Comparison of ENCODE assay signal across 10 mouse cellular contexts in genomic region chr19:14124986-14125385, GRCm38 (mm10).
"Had no signal": no experiment of that assay in that cellular context is flagged by ENCODE, and none has a peak within 500 bp of the region (broad histone marks: within the 10 kb centered on the region; RNA-seq: fewer than 3 reads in every experiment).

No protein-coding gene starts in this region.

- DNase-seq: kidney, adult 8-10 months; kidney, postnatal 14 days; kidney, postnatal 4 days; left cerebral cortex, postnatal 4 days; lung, adult 2 months; lung, postnatal 14 days; lung, postnatal 4 days; midbrain, embryonic 14.5 days; thymus, adult 18-20 months; thymus, postnatal 36 days had no signal
